Mouse (Mus musculus): Measurements from ENCODE around the gene Degs1.
A peak's percentile ranks its signal among the peaks of the same experiment; 100 is the strongest.
"Not testable (repeated sequence)": the region's sequence is repeated elsewhere in the genome, so short reads cannot be mapped to it uniquely, and the experiment has no call there.

Gene Degs1

DNA sequence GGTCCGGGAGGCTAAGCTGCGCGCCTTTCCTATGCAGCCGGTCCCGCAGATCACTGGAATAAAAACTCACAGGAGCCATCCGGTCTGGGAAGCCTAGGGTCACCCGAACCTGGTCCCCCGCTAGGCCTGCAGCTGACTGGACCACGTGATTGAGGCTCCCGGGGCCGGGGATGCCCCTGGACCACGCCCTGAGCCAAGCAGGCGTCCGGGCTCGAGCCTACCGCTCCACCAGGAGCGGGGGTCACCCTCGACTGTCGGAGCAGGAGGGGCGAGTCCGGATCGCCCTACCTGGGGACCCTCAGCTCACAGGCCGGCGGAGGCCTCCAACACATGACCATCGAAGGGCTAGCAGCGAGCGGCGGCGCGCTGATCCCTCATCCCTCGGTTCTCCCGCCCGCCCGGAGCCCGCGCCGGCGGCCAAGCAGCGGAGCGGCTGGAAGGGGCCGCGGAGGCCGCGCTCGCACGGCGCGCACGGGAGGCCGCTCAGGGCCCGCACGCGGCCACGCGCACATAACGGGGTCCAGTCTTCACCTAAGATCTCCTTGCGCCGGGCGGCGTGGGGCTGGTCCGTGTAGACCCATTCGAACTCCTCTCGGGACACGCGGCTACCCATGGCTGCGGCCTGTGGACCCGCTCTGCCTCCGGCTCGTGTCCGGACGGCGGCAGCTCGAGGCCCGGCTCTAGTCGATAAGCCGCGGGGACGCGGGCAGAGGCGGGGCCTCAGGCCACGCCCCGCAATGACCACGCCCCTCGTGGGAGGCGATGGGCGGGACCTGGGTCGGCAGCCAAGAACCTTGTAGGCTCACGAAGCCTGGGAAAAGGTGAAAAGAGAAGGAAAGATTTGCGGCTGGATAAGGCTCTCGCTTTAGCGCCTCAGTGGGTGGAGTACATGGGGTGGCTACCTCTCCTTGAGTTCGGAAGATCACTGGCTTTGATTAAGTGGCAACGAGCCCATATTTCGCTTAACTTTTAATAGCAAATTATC is at the start of gene Degs1:
TSS of gene Degs1 (minus strand) at position 714 of the 985 bp plus-strand sequence.
- DNase-seq (ENCODE audit: low spot score in 2 of 2), result peak; percentile 88 to 89

DNA sequence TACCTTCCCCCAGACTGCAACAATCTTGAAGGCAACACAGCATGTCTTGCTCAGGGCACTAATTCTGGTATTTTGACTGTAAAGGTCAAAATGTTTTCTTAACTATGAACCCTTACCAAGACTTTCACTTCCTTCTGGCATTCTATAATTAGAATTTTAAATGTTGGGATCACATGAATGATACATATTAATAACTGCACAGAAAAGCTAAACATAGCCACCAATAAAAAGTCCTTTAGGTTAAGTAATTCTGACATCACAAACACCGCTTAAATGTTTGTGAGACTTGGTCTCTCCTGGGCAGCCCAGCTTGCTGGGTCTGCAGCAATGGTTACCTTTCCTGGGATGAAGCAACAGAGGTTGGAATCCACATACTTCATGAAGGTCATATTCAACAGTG is 43.3 kb upstream of the Degs1 start:
- DNase-seq (ENCODE audit: low spot score in 2 of 2), result no peak

DNA sequence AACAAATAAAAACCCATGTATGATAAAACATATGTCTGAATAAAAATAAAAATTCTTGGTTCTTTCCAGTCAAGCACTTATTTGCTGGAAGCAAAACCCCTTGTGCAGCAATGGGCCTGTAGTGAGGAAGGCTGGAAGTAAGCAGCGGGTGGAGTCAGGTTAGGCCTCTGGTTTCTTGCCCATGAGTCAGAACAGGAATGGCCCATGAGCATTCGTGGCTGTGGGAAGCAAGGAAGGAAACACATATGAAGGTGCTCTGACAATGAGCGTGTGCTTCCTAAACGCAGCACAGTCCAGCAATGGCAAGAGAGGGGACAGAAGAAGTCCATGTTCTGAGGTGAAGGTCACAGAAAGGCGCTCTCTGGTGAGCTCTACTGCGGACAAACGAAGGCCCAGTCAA is 41.9 kb upstream of the Degs1 start:
- no peak for DNase-seq (ENCODE audit: low spot score in 2 of 2)

DNA sequence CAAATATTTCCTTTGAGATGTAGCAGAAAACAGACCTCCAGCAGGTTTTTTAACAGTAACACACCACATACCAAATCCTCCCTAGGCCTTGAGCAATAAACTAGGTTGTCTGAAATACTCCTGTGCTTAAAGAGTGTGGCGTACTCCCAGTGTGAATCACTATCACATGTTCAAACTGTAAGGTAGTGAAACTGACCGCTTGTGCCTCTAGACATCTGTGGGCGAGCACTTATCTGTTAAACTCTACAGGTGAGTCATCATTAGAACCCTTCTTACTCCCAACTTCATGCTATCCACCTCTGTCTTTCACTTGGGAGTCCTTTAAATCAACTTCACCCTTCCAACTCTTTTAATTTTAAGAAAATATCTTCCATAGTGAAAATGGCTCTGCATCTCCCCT is 40.5 kb upstream of the Degs1 start:
- no peak for DNase-seq (ENCODE audit: low spot score in 2 of 2)

DNA sequence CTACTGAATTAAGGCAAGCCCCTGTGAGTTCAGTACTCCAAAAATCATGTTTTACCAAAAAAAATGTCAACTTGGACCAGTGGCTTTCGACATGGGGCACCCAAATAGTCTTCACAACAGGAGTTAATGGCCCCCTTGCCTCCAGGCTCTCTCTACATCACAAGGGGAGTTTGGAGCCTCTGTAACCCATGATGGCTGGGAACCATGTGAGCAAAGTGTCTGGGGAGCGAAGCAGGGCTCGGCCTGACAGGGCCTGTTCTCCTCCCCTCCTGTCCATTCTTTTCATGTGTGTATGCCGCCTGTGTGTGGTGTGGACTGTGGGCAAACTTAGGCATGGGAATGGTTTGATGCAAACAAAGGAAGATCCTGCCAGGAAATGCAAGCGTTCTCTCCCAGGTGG is 31.6 kb upstream of the Degs1 start:
- no peak for DNase-seq (ENCODE audit: low spot score in 2 of 2)

DNA sequence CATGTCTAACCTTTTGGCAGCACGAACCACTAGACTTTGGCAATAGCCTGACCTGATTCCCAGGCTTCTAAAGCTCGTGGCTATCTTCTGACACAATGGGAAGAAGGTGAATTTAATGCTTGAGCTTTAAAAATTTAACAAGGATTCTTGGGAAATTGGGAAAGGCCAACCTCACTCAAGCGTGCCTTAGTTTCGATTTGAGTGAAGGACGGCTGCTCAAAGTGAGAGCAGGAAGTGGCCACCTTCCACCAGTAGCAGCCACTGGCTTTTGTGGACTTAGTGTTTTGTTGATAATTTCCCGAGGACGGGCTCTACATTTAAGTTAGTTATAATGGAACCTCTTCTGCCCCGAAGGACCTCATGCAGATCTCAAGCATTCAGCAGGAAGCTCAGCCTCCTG is 30.6 kb upstream of the Degs1 start:
- DNase-seq (ENCODE audit: low spot score in 2 of 2), result no peak

DNA sequence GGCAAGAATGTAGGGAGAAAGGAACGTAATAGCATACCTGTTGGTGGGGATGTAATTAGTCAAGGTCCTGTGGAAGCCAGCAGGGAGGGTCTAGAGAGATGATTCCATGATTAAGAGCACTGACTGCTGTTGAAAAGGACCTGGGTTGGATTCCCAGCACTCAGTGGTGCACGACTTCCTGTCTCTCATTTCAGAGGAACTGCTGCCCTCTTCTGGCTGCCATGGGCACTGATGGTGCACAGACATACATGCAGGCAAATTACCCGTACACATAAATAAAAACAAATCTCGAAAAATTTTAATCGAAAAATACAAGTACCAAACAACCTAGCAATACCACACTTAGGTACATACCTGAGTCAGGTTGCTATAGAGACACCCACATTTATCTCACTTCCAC is 28.8 kb upstream of the Degs1 start:
- DNase-seq (ENCODE audit: low spot score in 2 of 2), result no peak

DNA sequence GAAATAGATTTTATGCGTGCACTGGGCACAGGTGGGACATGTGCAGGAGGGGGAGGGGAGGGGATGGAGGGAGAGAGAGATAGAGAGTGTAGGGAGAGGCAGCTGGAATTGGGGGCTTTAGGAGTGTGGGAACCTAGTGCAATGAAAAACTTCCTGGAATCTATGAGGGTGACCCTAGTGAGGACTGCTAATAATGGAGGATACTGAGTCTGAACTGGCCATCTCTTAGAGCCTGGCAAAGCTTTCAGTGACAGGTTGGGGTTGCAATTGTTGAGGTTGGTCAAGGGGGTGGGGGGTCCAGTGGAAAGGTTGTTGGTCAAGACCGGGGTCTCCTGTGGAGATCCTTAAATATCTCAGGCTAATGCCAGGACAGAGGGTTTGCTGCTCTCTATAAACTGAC is 27.7 kb upstream of the Degs1 start:
- no peak for DNase-seq (ENCODE audit: low spot score in 2 of 2)

DNA sequence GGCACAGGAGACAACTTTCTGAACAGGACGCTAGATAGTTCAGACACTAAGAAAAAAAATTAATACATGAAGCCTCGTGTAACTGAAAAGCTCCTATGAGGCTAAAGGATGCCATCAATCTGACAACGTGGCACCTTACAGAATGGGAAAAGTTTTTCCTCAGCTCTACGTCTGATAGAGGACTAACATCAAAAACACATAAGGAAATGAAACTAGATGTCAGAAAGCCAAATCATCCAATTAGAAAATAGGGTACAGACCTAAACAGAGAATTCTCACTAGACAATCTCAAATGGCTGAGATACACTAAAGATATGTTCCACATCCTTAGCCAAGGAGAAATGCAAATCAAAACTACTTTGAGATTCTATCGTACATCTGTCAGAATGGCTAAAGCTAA is 26.8 kb upstream of the Degs1 start:
- no peak for DNase-seq (ENCODE audit: low spot score in 2 of 2)

DNA sequence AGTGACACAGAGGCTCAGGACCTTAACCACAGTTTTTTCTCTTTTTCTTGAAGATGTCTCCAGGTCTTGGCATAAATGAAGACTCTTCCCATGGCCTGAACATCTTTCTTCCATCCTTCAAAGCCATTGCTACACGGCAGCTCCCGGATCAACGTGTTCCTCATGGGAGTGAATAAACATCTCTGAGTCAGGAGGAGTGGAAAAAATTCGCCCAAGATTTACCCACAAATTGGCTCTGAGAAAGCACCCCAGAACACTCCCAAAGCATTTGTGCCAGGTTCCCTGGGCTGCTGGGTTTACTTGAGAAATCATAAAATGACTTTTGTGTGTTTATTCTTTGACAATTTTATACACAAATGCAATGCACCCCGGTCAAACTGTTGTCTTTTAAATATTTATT is 20.3 kb upstream of the Degs1 start:
- no peak for DNase-seq (ENCODE audit: low spot score in 2 of 2)

DNA sequence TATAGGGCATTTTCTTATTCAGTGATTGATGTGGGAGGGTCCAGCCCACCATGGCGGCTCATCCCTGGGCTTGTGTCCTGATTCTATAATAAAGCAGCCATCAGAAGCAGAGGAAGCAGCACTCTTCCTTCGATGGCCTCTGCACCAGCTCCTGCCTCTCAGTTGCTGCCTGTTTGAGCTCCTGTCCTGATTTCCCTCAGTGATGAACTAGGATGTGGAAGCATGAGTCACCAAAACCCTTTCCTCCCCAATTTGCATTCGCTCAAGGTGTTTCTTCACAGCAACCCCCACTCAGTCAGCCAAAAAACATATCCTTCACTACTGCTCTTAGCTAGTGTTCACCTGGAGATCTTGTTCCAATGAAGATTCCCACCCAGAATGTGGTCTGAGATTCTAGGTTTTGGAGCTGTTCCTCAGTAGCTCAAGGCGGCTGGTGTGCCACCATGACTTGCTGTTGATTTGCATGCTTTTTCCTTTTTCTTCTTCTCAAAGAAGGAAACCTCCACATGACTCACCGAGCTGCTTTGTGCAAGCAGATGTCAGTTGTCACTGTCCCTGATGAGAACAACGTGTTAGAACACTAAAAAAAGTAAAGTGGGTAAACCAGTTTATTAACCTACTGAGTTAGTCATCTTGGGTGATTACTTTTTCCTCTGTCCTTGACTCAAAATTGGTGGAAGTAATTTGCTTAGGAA is 19.7 kb upstream of the Degs1 start:
- DNase-seq (ENCODE audit: low spot score in 2 of 2), result no peak

DNA sequence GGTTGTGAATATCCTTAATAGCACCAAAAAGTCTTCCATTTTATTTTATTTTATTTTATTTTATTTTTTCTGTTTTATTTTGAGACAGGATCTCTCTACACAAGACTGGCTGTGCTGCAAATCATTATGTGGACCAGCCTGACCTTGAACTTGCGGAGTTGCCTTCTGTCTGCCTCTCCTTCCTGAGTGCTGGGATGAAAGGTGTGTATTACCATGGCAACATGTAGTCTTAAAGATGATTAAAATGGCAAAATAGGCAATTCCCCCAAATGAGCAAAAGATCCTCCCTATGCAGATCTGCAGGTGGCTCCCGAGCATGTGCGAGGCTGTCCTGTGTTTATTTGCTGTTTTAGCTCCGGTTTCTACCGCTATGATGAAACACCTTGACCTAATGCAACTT is 15.2 kb upstream of the Degs1 start:
- DNase-seq (ENCODE audit: low spot score in 2 of 2), result no peak

DNA sequence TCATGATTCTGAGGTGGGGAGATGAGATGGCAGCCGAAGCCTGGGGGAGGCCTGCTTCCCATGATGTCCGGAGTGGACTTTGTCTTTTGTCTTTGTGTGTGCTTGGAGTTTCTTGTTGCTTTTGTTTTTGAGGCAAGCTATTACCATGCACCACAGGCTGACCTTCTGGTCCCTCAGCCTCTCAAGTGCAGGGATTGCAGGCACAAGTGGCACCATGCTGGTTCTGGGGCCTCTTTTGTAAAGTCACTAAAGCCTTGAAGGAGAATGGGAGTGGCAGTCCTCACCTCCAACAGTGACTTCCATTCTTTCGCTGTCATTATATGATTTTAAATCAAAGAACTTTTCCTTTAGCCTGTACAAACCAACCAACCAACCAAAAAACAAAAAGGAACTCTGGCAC is 14.6 kb upstream of the Degs1 start:
- DNase-seq (ENCODE audit: low spot score in 2 of 2), result no peak

DNA sequence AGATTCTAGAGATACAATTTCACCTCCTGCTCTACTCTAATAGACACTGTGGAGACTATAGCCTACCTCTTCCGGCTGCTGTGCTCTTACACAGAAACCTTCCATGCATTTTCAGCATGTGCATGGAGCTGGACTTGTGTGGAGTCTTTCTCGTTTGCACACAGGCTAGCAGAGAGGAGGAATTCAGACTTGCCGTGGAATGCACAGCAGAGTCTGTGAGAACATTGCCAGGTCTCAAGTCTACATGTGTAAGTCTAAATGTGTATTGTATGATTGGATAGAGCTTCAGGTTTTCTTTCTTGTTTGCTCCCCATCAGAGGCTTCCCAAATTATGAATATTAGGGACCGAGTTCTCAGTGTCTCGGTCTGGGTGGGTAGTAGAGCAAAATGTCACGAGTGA is 14.2 kb upstream of the Degs1 start:
- no peak for DNase-seq (ENCODE audit: low spot score in 2 of 2)

DNA sequence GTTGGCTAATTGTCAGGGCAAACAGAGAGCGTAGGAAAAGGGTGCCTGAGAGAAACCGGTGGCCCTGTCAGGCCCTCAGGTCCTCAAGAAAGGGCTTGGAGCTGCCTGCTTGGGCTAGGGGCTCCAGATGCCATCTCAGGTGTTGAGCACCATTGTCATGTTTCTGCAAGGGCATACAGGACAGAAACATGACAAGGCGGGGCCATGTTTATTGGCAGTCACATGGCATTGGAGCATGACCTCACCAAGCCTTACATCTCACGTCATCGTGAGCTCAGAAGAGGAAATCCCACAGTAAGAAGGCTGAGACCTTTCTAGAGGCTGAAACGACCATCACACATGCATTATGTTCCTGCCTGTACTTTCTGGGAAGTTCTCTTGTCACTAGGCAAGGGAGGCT is 13.5 kb upstream of the Degs1 start:
- no peak for DNase-seq (ENCODE audit: low spot score in 2 of 2)

DNA sequence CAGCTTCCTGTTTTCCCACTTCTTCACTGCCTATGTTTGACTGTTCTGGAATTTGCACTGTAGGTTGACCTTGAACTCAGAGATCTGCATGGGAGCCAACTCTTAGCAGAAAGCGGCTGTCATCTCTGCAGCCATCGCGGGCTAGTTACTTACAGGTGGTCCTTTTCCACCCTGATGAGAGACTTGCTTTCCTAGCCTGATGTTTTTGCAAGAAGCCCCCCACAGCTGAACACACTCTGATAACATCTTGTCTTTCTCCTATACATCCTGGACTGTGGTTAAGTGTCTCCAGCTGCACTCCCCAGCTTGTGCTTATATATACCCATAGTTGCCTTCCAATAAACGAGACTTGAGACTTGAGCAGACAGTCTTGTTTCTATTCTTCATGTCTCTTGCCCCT is 9.7 kb upstream of the Degs1 start:
- no peak for DNase-seq (ENCODE audit: low spot score in 2 of 2)

DNA sequence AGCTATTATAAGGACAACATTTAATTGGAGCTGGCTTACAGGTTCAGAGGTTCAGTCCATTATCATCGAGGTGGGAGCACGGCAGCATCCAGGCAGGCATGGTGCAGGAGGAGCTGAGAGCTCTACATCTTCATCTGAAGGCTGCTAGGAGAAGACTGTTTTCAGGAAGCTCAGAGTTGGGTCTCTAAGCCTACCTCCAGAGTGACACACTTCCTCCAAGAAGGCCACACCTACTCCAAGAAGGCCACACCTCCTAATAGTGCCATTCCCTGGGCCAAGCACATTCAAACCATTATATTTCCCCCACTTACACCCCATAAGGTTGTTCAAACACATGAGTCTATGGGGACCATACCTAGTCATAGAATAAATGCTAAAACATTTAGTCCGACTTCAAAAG is 8.1 kb upstream of the Degs1 start:
- DNase-seq (ENCODE audit: low spot score in 2 of 2), result not testable (repeated sequence)

DNA sequence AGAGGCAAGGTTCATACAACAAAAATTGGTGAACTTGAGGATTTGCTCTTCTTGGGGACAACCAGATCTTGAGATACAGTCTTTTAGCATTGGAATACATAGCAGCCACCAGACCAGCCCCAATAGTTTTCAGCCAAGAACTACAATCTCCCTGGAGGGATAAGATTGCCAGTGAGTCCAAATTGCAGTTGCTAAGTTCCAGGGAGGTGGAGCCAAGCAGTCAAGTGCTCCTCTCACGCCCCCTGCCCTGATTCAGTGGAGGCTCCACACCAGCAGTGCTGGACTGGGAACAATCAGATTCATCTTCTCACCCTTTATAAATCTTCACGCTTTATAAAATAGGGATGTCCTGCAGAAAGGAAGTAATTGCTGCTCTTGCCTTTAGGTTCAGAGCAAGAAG is 7.2 kb upstream of the Degs1 start:
- no peak for DNase-seq (ENCODE audit: low spot score in 2 of 2)

DNA sequence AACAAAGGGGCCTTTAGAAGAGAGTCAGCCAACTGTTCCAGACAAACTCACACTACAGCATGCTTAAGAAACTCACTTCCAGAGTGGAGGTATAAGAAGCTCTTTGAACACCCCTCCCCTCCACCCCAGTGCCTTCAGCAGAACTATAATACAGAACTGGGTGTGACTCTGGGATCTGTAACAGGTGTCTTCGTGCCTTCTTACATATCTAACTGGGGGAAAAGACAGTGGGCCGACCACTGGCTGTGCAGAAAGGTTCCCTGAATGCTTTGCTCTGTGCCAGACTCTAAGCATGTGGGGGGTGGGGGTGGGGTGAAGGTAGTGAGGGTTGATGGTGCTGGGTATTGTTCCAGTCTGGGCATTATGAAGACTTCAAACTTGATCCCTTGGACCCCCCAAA is 6.0 kb upstream of the Degs1 start:
- DNase-seq (ENCODE audit: low spot score in 2 of 2), result no peak

DNA sequence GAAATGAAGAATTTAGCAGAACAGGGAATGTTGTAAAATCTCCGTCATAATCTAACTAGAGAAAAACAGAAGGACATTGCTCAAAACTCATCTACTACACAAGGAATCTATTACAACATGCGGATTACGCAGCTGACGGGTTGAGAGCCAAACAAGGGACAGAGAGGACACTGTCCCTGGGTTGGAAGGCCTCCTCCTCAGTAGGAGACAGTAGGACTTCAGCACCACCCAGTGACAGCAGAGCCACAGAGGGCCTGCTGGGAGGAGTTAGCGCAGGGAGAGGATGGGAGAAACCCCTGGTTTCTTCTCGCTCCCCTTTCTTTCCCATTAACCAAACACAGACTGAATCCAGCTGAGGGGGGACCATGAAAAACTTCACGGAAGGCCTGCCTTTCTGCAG is 5.2 kb upstream of the Degs1 start:
- no peak for DNase-seq (ENCODE audit: low spot score in 2 of 2)

DNA sequence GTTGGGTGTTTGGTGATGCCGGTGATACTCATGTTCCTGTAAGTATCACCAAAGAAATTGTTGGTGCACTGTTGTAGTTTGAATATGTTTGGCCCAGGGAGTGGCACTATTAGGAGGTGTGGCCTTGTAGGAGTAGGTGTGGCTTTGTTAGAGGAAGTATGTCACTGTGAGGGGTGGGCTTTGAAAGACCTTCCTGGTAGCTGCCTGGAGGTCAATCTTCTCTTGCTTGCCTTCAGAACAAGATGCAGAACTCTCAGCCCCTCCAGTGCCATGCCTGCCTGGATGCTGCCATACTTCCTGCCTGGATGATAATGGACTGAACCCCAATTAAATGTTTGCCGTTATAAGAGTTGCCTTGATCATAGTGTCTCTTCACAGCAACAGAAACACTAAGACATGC is 2.2 kb upstream of the Degs1 start:
- no peak for DNase-seq (ENCODE audit: low spot score in 2 of 2)

DNA sequence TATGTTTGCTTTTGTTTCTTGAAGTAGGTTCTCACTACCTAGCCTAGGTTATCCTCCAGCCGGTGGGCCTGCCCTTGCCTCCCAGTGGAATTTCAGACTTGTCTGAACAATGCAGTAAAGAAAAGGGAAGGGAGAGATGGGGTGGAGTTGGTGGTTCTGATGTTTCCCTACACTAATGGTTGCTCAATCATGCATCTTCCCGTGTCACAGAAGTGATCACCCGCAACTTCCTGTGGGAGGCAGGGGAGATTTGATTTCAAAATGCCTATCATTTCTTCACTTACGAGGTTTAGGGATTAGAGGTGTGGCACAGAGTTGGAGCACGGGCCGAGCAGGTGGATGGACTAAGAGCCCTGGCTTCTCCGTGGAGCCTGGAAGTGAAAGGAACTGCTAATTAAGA is 627 bp upstream of the Degs1 start:
- no peak for DNase-seq (ENCODE audit: low spot score in 2 of 2)

DNA sequence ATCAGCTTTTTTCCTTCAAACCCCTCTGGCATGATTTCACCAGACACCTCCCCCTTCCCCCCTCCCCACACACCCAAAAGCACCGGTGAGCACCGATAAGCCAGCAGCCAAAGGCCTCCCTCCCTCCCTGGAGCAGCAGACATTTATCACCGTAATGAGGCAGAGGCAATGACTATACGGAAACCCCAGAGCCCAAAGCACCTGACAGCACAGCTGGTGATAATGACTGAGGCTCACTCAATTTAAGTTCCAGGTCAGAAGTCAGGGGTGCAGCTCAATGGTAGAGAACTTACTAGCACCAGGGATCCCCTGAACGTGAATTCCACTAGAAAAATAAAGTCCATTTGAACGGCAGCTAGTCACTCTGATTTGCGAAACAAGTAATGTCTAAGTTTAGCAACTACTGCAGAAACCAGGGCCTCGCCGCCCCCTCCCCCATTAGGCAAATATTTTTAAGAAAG is 1.3 kb downstream of the Degs1 start:
- DNase-seq (ENCODE audit: low spot score in 2 of 2), result no peak

Measured in right cerebral cortex, postnatal 36 days (tissue).